Mouse (Mus musculus) cerebellum, adult 2 months (tissue): Measurements from ENCODE around the gene Fhad1.

Experiments used
- CTCF ChIP-seq: fragments of 200-500 bp; IDR thresholded peaks from 2 replicates; pipeline ENCODE4 v1.5.1; 2011; ENCODE audit warnings: low read depth, mild to moderate bottlenecking, control low read depth, low read length, moderate library complexity, borderline replicate concordance; ENCODE audit not compliant: insufficient read depth
- POLR2A ChIP-seq: fragments of 200-500 bp; IDR thresholded peaks from 2 replicates; pipeline ENCODE4 v1.6.1; 2011; ENCODE audit warnings: low read length, control low read depth, borderline replicate concordance; ENCODE audit not compliant: insufficient read depth

DNA sequence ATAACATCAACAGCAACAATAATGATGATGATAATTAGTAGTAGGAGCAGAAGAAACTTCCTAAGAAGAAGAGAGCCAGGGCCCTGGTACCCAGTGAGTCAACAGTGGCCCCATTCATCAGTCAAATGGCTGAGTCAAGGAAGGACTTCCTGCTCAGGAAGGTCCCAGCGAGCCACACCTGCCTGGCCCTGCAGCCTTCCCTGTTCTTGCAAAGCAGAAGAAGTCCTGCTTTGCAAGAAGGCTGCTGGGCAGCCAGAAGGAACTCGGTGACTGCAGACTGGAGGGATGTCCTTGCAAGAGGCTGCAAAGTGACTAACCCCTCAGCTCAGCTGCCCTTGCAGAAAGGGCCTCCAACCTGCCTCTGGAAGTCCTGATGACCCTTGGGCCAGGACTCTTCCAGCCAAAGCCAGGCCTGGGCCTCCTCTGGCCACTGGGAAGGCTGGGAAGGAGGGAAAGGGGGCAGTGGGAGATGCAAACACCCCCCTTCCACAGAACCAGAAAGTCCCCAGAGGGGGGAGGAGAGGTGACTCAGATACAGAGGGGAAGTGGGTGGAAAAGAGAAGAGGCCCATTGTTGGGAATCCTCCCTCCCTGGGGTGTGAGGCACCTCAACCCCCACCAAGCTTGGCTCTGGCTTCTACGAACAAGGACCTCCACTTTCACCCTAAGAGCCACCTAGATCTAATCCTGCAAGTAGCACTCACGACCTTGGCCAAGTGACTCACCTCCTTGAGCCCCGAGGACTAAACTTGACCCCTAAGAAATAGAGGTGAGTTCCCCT lies 145.3 kb downstream of the Fhad1 start:
- no peak for TF ChIP-seq POLR2A
- no peak for TF ChIP-seq CTCF
